Mouse (Mus musculus) mouse embryonic stem cell (cell line): ENCODE data around the gene March5.
"Not testable (repeated sequence)": the region's sequence is repeated elsewhere in the genome, so short reads cannot be mapped to it uniquely, and the experiment has no call there.

Source experiments
- in situ Hi-C, 2 experiments: fragments of 300-500 bp; cut with MboI; formaldehyde crosslinking; loops; 1 replicate in 1 of 2; 3 replicates in 1 of 2; pipeline ENCODE4 v1.14.3; 2019 to 2020; ENCODE audit warnings: low sequenced_read_pairs in 2 of 2, low pct_unique_long_range_greater_than_20kb in 1 of 2, mixed read lengths in 1 of 2; ENCODE audit not compliant: unreplicated experiment in 1 of 2

March5 gene

DNA sequence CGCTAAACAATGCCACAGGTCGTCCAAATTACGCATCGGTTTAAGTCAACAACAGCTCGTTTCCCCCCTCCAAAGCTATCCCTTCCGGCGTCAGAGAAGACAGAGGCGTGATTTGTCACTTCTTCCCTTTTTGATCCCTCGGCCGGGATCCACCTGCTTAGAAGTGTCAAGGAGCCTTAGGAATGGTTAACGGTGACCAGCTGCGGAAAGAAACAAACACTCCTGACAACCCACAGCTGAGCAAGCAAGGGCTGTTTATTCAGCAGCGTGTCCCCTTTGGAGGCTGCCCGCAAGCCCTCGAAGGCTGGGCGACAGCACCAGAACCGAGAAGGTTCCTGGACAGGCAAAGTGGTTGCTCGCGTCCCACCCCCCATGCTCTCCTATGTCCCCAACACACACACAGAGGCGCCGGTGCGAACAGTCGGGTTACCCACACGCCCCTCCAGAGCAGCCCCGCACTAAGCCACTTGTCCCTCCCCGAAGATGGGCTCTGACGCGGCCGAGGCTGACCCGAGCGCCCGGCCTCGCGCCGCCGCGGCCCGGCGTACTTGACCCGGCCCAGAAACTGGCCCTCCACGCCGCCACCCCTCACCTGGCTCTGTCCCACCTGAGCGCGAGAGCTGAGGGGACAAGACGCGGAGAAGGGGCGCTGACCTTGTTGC is 571 bp upstream of the March5 start:
- in situ Hi-C loops = no loop called here

DNA sequence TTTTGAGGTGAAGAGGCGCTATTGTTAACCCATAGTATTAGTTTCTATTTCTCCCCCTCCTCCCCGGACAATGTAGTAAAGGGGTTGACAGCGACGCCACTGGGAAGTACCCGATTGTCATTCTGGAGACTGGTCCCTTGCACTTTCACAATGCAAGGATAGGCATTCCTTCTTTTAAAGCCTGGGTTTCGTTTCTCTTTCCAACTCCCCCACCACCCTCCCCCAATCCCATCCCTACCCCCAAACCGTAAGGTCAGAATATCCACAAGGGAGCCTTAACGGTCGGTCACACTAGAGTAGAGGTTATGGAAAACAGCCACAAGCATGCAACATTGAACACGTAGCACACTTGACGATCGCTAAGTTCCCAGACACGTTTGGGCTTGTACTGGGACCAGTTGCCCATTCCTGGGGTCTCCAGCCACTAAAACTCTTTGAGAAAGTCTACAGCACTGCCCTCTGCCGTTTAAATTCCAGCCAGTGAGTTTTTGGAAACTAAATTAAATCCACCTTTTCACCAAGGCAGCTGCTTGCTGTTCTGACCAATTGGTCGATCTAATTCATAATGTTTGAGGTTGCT is 923 bp downstream of the March5 start, which contains the start of gene Cpeb3:
TSS of gene Cpeb3 (minus strand) at position 426 of the 580 bp plus-strand sequence.
- in situ Hi-C loops = no loop called here

DNA sequence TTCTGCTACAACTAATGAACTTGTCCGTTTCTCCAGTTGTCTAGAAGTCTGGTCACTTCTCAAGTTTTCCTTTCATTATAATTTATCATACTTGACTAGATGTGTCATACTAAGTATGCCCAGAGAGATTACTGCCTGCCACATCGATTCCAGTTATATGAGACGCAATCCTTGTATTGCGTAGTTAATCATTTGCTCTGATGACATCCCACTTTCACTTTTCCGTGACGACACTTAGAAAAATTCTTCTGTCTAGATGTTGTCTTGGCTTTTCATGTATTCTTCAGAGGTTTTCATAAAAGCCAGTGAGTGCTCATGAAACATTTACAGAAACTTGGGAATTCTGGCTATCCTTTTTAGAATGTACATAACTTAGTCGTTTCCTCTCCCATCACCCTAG is 1.6 kb downstream of the March5 start:
- in situ Hi-C loops = no loop called here

DNA sequence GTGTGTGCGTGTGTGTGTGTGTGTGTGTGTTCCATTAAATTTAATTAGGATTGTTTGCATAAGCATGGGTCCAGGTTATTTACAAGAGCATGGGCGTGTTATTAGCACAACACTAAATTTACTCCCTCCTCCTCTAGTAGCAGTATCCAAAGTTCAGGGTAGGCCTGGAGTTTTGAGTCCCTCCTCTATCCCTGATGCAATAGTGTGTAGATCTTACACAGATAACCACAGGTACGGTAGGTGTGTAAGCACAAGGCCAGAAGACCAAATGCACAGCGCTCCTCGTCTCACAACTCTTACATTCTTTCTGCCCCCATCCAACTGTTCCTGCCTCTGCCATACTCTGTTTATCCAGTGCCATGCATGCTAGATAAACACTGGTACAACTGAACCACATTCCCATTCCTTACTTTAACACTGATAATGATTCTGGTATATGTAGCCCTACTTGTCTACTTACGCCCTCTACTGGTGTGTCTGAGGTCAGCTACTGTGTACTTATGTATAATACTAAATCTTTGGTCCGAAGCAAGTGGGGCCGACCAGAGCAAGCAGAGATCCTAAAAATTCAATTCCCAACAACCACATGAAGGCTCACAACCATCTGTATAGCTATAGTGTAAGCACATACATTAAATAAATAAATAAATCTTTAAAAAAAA is 2.3 kb downstream of the March5 start:
- in situ Hi-C loops = no loop called here

DNA sequence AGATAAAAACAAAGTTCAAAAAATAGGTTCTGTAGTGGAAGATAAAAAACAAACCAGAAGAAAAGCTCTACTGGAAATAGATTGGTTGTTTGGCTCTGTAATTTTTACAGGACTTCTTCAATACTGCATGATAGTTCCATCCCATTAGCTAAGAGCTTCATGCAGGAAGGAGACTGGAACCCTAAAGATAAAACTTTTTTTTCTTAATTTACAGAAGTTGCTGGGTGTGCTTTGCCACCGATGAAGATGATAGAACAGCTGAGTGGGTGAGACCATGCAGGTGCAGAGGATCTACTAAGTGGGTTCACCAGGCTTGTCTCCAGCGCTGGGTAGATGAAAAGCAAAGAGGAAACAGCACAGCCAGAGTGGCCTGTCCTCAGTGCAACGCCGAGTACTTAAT is 3.1 kb downstream of the March5 start:
- in situ Hi-C loops = no loop called here

DNA sequence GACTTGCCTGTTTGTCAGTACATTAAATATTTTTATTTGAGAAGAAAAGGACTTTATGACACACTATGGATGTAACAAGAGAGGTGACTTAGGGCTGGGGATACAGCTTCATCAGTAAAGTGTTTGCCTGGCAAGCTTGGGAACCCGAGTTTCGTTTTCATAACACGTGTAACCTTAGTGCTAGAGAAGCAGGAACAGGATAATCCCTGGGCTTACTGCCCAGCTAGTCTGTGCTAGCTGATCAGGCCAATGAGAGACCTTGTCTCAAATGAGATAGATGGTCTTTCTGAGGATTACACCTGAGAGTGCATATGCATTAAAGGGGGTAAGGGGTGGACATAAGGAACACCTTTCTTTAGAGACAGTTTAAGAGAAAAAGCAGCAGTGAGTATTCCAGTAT is 4.1 kb downstream of the March5 start:
- in situ Hi-C loops = no loop called here

DNA sequence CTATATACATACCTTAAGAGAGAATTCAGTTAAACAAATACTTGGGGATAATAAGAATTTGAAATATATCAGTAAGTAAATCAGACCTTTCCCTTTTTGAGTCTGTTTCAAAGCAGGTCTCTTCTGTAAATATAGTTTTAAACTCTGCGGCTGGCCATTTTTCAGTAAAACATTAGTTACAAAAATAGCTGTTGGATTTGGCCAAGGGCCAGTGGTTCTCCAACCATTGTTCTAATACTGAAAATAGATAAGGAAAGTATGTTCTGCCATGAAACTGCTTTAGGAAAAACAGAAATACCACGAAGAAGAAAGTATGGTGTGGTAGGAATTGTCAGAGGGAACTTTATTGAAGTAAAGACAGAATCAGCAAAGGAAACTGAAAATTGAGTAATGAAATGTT is 7.4 kb downstream of the March5 start:
- in situ Hi-C loops = no loop called here

DNA sequence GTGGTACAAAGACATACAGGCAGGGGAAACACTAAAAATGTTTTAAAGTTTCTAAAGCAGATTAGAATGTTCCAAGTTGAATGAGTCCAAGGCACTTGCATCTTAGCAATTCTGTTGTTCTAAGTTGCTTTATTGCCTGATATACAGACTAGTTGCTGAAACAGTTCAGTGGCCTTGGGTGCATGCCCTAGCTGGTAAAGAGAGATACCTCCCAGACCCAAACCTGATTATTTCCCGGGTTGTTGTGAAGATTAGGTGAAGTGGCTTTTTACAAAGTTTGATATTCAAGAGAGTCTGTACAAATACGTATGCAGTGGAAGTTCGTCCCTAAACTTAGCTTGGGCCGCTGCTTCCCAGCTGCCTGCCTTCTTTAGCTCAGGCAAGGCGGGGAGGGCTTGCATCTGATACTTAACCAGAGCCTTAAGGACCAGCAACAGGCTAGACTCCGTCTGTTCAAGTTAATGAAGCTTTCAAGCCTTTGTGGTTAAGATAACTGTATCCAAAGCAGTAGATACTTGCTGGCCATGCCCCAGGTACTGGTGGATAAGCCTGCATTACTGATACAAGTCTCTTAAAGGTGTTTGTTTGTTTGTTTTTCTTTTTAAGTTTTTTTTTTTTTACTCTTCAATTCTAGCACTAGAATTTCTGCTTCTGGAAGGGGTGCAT is 18.0 kb downstream of the March5 start:
- in situ Hi-C loops = no loop called here

DNA sequence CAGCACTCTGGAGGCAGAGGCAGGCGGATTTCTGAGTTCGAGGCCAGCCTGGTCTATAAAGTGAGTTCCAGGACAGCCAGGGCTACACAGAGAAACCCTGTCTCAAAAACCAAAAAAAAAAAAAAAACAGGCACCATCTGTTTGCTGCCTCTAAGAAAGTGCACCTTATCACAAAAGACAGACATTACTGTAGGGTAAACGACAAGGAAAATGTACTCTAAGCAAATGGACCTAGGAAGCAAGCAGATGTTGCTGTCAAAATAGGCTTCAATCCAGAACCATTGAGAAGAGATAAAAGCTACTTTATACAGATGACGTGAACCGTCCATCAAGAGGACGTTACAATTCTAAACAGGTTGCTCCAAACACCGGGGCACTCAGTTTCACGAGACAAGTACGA is 25.3 kb downstream of the March5 start:
- in situ Hi-C loops = not testable (repeated sequence)

DNA sequence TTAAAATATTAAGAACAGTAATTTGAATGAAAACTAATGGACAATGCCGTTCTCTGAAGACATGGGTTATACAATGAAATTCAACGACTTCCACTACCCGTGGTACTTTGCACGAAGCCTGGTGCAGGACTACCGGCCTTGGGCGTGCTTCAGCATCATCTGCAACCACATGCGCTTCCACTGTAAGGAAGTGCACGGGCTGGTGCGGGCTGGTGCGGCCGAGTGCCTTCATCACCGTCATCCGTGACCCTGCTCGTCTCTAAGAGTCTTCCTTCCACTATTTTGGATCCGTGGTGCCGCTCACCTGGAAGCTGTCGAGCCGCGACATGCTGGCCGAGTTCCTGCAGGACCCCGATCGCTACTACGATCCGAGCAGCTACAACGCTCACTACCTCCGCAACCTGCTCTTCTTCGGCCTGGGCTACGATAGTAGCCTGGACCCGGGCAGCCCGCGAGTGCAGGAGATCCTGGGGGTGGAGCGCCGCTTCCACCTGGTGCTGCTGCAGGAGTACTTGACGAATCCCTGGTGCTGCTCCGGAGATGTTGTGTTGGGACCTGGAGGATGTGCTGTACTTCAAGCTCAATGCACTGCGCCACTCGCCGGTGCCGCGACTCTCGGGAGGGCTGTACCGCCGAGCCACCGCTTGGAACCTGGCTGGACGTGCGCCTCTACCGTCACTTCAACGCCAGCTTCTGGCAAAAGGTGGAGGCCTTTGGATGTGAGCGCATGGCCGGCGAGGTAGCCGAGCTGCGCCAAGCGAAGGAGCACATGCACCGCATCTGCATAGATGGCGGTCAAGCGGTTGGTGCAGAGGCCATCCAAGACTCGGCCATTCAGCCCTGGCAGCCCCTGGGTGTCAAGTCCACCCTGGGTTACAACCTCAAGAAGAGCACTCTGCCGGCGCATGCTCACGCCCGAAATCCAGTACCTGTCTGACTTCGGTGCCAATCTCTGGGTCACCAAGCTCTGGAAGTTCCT is 26.5 kb downstream of the March5 start:
- in situ Hi-C loops = no loop called here

DNA sequence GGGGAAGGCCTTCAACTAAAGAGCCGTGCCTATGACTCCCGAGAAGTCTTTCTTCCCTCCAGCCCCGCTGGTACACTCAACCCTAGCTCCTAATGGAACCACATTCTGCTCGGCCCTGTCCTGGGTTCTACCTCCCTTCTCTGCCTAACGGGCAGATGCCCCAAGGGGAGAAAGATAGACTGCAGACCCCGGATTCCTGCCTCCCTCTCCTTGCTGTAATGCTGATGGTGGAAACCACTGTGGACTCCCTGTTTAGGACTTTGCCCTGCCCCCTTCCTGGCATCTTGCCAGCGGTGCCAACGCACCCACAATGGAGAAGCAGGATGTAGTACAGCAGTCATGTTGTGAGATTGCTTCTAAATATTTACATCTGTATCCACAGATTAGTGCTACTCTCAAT is 28.5 kb downstream of the March5 start:
- in situ Hi-C loops = no loop called here

DNA sequence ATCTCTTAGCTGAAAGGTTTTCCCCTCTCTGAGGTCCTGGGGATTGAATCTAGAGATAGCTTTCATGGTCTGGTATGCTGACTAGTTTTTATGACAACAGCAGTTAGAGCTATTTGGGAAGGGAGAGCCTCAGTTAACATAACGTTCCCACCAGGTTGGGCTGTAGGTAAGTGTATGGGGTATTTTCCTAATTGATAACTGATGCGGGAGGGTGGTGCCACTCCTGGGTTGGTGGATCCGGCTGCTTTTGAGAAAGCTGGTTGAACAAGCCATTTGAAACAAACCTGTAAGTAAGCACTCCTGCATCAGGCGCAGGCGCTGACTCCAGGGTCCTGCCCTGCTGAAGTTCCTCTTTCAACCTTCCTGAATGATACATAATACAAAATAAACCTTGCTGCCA is 30.0 kb downstream of the March5 start:
- in situ Hi-C loops = no loop called here

DNA sequence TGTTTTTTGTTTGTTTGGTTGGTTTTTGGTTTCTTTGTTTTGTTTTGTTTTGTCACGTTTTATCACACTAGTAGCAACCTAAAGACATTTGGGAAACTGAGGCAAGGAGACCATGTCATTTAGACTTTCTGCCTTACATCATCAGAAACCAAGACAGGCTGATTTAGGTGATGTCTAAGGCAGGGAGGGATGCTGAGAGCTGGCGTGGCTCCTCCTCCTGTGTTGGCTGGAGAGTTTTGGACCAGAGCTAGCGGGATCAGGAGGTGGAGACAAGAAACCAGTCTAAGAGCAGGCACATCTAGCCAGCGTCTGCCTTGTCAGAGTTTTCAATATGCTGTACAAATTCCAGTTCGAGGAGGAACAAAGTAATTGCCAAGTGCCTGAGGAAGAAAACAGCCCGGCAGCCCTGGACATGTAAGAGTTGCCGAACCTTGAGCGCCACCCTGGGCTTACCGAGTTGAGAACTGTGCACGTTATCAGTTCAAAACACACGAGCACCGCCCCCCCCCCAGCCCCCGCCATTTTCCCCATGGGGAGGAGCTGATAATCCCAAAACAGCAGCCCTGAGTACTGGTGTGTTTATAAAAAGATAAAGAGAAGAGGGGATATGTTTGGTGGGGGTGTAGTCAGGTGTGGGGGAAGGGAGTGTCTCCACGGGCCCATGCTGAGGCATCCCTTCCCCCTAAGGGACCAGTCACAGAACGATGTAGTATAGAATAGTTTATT is 30.5 kb downstream of the March5 start:
- in situ Hi-C loops = no loop called here

DNA sequence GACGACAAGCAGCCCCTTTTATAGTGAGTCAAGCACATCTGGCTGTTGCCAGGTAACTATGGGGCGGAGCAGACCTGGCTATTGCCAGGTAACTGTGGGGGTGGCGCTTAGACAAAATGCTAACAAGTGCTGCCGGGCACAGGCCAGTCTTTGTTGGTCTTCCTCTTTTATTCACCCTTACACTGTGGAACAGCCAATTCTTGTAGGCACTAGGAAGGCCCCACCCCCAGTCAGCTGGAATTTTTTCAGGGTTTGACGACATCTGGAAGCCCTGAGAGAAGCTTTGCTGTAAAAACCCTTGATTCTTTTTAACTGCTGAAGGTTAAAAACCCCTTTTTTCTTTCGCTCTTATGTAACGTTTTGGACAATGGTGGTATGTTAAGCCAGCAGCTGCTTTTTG is 31.3 kb downstream of the March5 start:
- in situ Hi-C loops = no loop called here

DNA sequence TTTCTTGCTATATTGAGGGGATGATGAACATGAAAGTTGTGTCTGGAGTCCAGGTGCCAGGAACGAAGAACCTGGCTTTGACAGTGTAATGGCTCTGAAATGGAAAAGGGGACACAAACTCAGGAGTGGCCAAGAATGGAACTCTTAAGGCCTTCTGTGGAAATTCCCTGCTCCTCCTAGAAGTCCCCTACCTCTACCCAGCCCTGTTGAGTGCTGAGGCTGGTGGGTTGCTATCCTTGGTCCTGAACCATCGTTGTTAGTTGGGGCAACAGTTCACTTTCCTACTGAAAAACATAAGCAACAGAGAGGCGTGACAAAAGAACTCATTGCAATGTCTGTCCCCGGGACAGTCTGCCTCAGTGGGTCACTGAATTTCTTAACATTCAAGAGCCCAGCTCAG is 31.8 kb downstream of the March5 start:
- in situ Hi-C loops = no loop called here

DNA sequence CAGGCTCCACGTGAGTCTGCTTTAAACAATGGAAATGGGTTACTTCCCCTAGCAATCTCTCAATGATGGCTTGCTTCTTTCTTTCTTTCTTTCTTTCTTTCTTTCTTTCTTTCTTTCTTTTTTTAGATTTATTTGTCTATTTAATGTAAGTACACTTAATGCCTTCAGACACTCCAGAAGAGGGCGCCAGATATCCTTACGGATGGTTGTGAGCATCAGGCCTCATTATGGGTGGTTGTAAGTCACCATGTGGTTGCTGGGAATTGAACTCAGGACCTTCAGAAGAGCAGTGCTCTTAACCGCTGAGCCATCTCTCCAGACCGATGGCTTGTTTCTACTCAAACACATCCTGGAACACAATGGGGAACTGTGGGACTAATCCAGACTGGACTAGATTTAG is 33.9 kb downstream of the March5 start:
- in situ Hi-C loops = no loop called here

DNA sequence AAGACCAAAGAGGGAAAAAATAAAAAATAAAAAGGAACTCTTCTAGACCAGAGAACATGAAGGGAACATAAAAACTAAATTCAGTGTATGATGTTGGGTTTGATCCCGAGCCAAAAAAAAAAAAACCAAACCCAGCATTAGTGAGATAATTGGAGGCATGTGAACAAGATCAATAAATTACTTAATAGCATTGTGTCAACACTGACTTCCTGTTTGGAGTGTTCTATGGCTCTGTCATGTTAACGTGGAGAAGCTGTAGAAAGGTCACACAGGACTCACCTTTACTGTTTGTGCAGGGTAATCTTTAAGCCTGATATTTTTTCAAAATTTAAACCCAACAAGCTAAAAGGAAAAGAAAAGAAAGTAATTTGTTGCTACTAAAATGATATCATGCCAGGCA is 35.4 kb downstream of the March5 start:
- in situ Hi-C loops = no loop called here

DNA sequence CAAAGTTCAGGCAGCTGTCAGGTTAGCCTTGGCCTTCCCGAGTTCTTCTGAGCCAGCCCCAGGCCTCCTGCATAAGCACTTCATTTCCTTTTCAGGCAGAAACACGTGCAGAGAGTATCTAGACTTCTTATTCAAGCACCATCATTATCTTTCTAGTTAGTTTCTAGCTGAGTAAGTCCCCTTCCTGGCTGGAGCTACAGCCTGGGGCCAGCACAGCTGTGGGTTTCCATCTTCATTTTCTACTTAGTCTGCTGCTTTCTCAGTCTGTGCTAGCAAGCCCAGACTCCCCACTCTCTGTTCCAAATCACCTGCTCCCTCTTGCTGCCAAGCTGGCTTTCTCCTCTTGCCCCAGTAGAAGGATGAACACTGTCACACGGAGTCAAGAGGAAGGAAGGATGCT is 39.5 kb downstream of the March5 start:
- in situ Hi-C loops = loop anchor here in 1 of 2 experiments (5.0 kb wide), 1 partner anchor 290 kb away; no protein-coding TSS in a partner anchor
